Mouse (Mus musculus) embryonic facial prominence, embryonic 10.5 days (tissue): ENCODE data around the gene Mapkapk3. TPM values are rescaled to one million over a fixed set of nuclear protein-coding genes. Genes with fewer than 3 reads are reported as not detected.

ENCODE experiments used
- microRNA-seq: library from miRNA; unstranded; fragments of <30 nt; microRNA quantifications from one replicate; pipeline ENCODE4, GENCODE M21; 2017
- polyA plus RNA-seq: library from polyadenylated mRNA; unstranded; fragments of >200 nt; fragmentation: Nextera tagmentation; extraction: Ambion mirVana; gene quantifications from 2 replicates; pipeline ENCODE4 v1.2.1, GENCODE M21; 2016

The Mapkapk3 gene
- polyA plus RNA-seq, 1 experiment from 2014 or later: 4.9 TPM

Small RNAs within 50 kb of the gene (microRNA-seq; reads per million reads assigned to microRNA genes)
- not detected for gene Gm22238

Other genes with a start within 250 kb of the Mapkapk3 start
- 1.3 and 1.7 TPM in 2 replicates for gene Dock3, start 58.0 kb downstream of the Mapkapk3 start, polyA plus RNA-seq
- 6.7 and 7.2 TPM in 2 replicates for gene Cish, start 6.1 kb upstream of the Mapkapk3 start, polyA plus RNA-seq
- gene Hemk1, start 48.5 kb upstream of the Mapkapk3 start, polyA plus RNA-seq: 10.7 and 11.6 TPM in 2 replicates
- 0.83 and 0.95 TPM in 2 replicates for gene 6430571L13Rik, start 50.7 kb upstream of the Mapkapk3 start, polyA plus RNA-seq
- gene Cacna2d2, start 109.7 kb upstream of the Mapkapk3 start, polyA plus RNA-seq: 0.45 and 0.50 TPM in 2 replicates
- gene Tmem115, start 244.1 kb upstream of the Mapkapk3 start, polyA plus RNA-seq: 37.9 and 39.3 TPM in 2 replicates